Mouse (Mus musculus) liver, embryonic 15.5 days (tissue): Measurements from ENCODE around the gene Prkn. TPM values are rescaled to one million over a fixed set of nuclear protein-coding genes. Genes with fewer than 3 reads are reported as not detected.
A peak's percentile ranks its signal among the peaks of the same experiment; 100 is the strongest.

Experiments used
- ATAC-seq: fragments of 200-750 bp; cut with Nextera tagmentation; 2 replicates; pipeline ENCODE4 v1.8.0; 2017; ENCODE audit warnings: moderate number of reproducible peaks, mild to moderate bottlenecking, moderate library complexity; ENCODE audit not compliant: insufficient read depth
- H3K27ac ChIP-seq: fragments of 300-500 bp; sonication (generic); replicated peaks from 2 replicates; pipeline ENCODE4 v1.5.1; 2015; ENCODE audit warnings: mild to moderate bottlenecking, inconsistent platforms
- H3K27me3 ChIP-seq: fragments of 300-500 bp; sonication (generic); 2 replicates; pipeline ENCODE4 v1.6.1; 2015; ENCODE audit warnings: mild to moderate bottlenecking, inconsistent platforms
- H3K36me3 ChIP-seq: fragments of 300-500 bp; sonication (generic); replicated peaks from 2 replicates; pipeline ENCODE4 v1.6.1; 2015; ENCODE audit warnings: moderate library complexity, mild to moderate bottlenecking, inconsistent platforms
- H3K4me1 ChIP-seq: fragments of 300-500 bp; sonication (generic); replicated peaks from 2 replicates; pipeline ENCODE4 v1.6.1; 2015; ENCODE audit warnings: inconsistent platforms
- H3K4me2 ChIP-seq: fragments of 300-500 bp; sonication (generic); 2 replicates; pipeline ENCODE4 v1.6.1; 2015; ENCODE audit warnings: moderate library complexity, mild to moderate bottlenecking, inconsistent platforms
- H3K4me3 ChIP-seq: fragments of 300-500 bp; sonication (generic); replicated peaks from 2 replicates; pipeline ENCODE4 v1.5.1; 2015; ENCODE audit warnings: mild to moderate bottlenecking, inconsistent platforms
- H3K9ac ChIP-seq: fragments of 300-500 bp; sonication (generic); 2 replicates; pipeline ENCODE4 v1.6.1; 2015; ENCODE audit warnings: moderate library complexity, mild to moderate bottlenecking, inconsistent platforms
- H3K9me3 ChIP-seq: fragments of 300-500 bp; sonication (generic); replicated peaks from 2 replicates; pipeline ENCODE4 v1.6.1; 2016; ENCODE audit warnings: inconsistent platforms
- WGBS: fragments of 180-500 bp; shearing (Covaris S2); methylation state at CpG from one replicate; pipeline ENCODE4 v1.1.7; 2015; ENCODE audit warnings: mixed read lengths; ENCODE audit not compliant: insufficient replicate concordance; 5-methylcytosine and 5-hydroxymethylcytosine counted together
- polyA plus RNA-seq: library from polyadenylated mRNA; unstranded; fragments of >200 nt; fragmentation: Nextera tagmentation; extraction: Ambion mirVana; gene quantifications from 2 replicates; pipeline ENCODE4 v1.2.1, GENCODE M21; 2015

Gene Prkn
- polyA plus RNA-seq, 1 experiment from 2014 or later = 0.38 TPM

- no peak overlapping the region for H3K4me3 ChIP-seq
- H3K36me3 ChIP-seq = no peaks in the 10 kb centered on the region
- H3K4me1 ChIP-seq = peaks cover 22% of the 10 kb centered on the region
- no peak overlapping the region for H3K4me2 ChIP-seq
- no peaks in the 10 kb centered on the region for H3K27me3 ChIP-seq
- no peak for ATAC-seq
- H3K9me3 ChIP-seq = no peaks in the 10 kb centered on the region
- WGBS = 71% methylated on average over 6 of the region's 6 CpGs
- H3K27ac ChIP-seq = peak overlapping the region; percentile 55; the same call in 1 of the 2 replicates
- H3K9ac ChIP-seq = no peak overlapping the region
These were observed 1263.6 kb downstream of the Prkn start for GRCm38 (mm10) chr17:12103781-12104180.

GRCm38 (mm10) chr17:12104245-12104644 is 1264.1 kb downstream of the Prkn start:
- whole genome bisulfite sequencing = 34% methylated on average over 7 of the region's 7 CpGs
- ATAC-seq = peak; percentile 77
- Histone ChIP-seq H3K9me3 (no peaks in the 10 kb centered on the region), H3K27me3 (0 out of 2 replicates have a peak, but pooled peaks cover 4% of the 10 kb centered on the region), H3K4me3 (no peak overlapping the region), H3K9ac (no peak overlapping the region), H3K27ac (peak overlapping the region; percentile 55; the same call in 1 of the 2 replicates), H3K36me3 (no peaks in the 10 kb centered on the region), H3K4me1 (peaks cover 22% of the 10 kb centered on the region), H3K4me2 (peak overlapping the region; percentile 25)

DNA sequence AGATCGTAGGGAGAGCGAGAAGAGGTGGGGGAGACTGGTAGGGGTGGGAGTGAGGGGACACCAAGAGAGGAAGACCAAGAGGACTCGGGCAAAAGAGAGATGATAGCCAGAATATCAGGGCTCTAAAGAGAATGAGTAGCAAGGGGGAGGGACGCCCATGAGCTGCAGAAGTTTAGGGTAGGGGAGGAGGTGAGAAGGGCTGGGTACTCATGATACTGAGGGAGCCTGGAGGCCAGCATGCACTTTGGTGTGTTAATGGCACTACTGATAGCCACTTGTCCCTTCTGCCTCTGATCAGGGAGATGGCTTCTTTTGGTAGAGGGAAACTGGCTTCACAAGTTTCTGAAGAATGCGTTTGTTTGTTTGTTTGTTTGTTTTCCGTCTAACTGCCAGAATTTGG is 1264.5 kb downstream of the Prkn start:
- ATAC-seq = peak; percentile 81
- no peaks in the 10 kb centered on the region for H3K9me3 ChIP-seq
- no peaks in the 10 kb centered on the region for H3K36me3 ChIP-seq
- H3K27me3 ChIP-seq = 0 out of 2 replicates have a peak, but pooled peaks cover 5% of the 10 kb centered on the region
- H3K4me3 ChIP-seq = no peak overlapping the region
- H3K4me1 ChIP-seq = peaks cover 22% of the 10 kb centered on the region
- no peak overlapping the region for H3K9ac ChIP-seq
- 60% methylated on average over 6 of the region's 6 CpGs for WGBS
- H3K27ac ChIP-seq = peak overlapping the region; percentile 55; the same call in 1 of the 2 replicates
- peak overlapping the region; percentile 25 for H3K4me2 ChIP-seq

- Histone ChIP-seq H3K27me3 (0 out of 2 replicates have a peak, but pooled peaks cover 5% of the 10 kb centered on the region), H3K9me3 (no peaks in the 10 kb centered on the region), H3K4me1 (peaks cover 22% of the 10 kb centered on the region), H3K4me2 (no peak overlapping the region), H3K9ac (no peak overlapping the region), H3K27ac (no peak overlapping the region), H3K36me3 (no peaks in the 10 kb centered on the region), H3K4me3 (no peak overlapping the region)
- 47% methylated on average over 4 of the region's 4 CpGs for WGBS
- ATAC-seq = no peak
These were observed 1266.1 kb downstream of the Prkn start for GRCm38 (mm10) chr17:12106255-12106654.

Other genes with a start within 250 kb of the Prkn start
- not detected in 2 replicates for gene Pacrg, start 73 bp upstream of the Prkn start, polyA plus RNA-seq